Mouse (Mus musculus) fibroblast of lung, adult 2 months (primary cell): ENCODE results near the gene Arl6ip5.
A peak's percentile ranks its signal among the peaks of the same experiment; 100 is the strongest.

Experiments used
- DNase-seq: peaks from one replicate; pipeline ENCODE4 v3.0.0-alpha.2; 2011; ENCODE audit warnings: low read depth

Arl6ip5 gene

GRCm38 (mm10) chr6:97273058-97273710, 62.7 kb downstream of the Arl6ip5 start:
- DNase-seq = no peak

DNA sequence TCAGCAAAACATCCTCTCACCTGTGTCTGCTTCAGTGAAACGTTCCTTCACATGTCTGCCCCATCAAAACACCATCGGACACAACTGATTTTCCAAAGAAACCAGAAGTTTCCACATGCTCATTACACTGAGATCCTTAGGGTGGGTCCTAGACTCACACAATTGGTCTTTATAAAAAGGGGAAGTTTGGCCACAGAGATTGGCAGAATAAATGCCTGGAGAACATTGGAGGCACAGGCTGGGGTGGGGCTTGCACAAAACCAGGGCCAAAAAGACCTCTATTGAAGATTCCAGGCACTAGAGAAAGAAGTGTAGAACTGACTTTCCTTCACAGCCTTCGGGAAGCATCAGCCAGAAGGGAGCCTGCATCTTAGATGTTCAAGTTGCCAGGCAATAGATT, 63.3 kb downstream of the Arl6ip5 start:
- no peak for DNase-seq

- DNase-seq = no peak
Measured at GRCm38 (mm10) chr6:97275760-97276159, 65.3 kb downstream of the Arl6ip5 start.

DNA sequence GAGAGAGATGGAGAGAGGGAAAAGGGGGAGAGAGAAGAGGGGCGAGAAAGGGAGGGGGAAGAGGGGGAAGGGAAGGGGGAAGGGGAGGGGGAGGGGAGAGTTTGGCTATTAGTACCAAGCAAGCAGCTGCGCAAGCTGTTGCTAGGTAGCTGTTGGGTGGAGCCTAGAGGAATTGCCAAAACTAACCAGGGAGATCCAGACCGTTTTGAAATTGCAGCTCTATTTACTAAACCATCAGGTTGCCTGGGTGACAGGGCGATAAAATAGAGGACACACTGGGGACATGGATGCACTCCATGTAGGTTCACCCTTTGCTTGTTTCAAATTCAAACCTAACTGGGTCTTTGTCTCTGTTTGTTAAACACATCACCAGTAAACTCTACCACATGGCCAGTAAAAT, 65.9 kb downstream of the Arl6ip5 start:
- DNase-seq = no peak

GRCm38 (mm10) chr6:97276890-97277497, 66.5 kb downstream of the Arl6ip5 start:
- DNase-seq = no peak

DNA sequence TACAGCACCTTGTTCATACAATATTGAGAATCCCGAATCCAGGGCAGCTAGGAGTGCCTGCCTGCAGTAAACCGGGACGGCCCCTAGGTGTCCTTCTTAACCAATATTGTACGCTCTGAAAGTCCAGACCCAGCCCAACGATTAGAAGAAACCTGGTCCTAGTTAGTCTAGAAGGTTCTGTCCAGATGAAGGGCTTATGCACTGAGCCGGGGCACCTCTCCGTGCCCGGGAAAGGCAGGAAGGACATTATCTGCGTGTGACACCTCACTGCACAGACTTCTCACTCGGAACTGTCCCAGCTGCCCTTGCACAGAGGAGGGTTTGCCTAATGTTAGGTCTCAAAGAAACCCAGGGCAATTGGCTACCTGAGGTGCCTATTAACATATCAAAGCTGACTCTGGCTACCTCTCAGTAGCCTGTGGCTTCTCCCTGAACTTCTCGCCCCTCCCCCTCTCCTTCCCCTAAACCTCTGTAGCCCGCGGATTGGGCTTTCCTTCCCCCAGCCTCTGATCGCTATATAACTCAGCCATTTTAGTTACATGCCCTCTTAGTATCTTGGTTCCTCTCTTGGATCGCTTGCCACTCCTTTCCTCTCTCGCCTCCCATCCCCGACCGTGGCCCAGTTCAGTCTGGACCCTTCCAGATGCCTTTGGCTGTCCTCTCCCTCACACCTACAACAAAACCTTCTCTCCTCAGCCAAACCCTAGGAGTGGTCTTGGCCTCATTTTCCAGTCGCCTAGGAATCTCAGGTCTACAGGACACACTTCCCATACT, 67.7 kb downstream of the Arl6ip5 start:
- DNase-seq = peak; percentile 34

DNA sequence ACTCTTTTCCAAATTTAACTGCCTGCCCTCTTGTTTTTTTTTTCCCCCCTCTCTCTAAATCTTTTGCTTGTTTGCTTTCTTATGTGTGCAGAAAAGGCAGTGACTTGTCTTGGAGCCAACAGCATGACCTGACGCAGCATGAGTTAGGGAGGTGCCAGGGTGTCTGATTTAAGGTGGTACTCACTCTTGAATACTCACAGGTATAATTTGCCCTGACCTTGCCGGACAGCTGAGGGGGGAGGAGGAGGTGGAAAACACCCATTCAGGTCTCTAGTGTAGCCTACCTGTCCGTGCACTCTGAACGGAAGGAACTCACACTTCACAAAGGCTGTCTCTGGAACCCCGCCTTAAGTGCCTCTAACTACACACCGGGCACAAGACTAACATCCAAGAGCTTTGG, 68.4 kb downstream of the Arl6ip5 start:
- no peak for DNase-seq
